Mouse (Mus musculus) embryonic facial prominence, embryonic 11.5 days (tissue): Measurements from ENCODE around the gene Lfng. TPM values are rescaled to one million over a fixed set of nuclear protein-coding genes. Genes with fewer than 3 reads are reported as not detected.

Source experiments
- ATAC-seq: fragments of 200-750 bp; cut with Nextera tagmentation; replicated peaks from 2 replicates; pipeline ENCODE4 v1.8.0; 2017; ENCODE audit warnings: low read depth; ENCODE audit not compliant: insufficient number of reproducible peaks, low FRiP score, low TSS enrichment
- DNase-seq: peaks from one replicate; pipeline ENCODE4 v3.0.0-alpha.2; 2015; ENCODE audit warnings: low spot score
- H3K27ac ChIP-seq: fragments of 300-500 bp; sonication (generic); replicated peaks from 2 replicates; pipeline ENCODE4 v1.5.1; 2014; ENCODE audit warnings: mild to moderate bottlenecking, low read depth, low read length, control low read depth
- H3K27me3 ChIP-seq: fragments of 300-500 bp; sonication (generic); 2 replicates; pipeline ENCODE4 v1.6.1; 2014; ENCODE audit warnings: mild to moderate bottlenecking, low read length, moderate library complexity, mixed read lengths; ENCODE audit not compliant: control insufficient read depth, insufficient read depth
- H3K36me3 ChIP-seq: fragments of 300-500 bp; sonication (generic); replicated peaks from 2 replicates; pipeline ENCODE4 v1.6.1; 2014; ENCODE audit warnings: low read depth, mild to moderate bottlenecking, low read length, moderate library complexity, mixed read lengths; ENCODE audit not compliant: control insufficient read depth, insufficient read depth
- H3K4me1 ChIP-seq: fragments of 300-500 bp; sonication (generic); 2 replicates; pipeline ENCODE4 v1.6.1; 2014; ENCODE audit warnings: low read length, mixed read lengths; ENCODE audit not compliant: control insufficient read depth, insufficient read depth
- H3K4me2 ChIP-seq: fragments of 300-500 bp; sonication (generic); 2 replicates; pipeline ENCODE4 v1.6.1; 2014; ENCODE audit warnings: low read depth, mild to moderate bottlenecking, control low read depth, low read length, moderate library complexity
- H3K4me3 ChIP-seq: fragments of 300-500 bp; sonication (generic); 2 replicates; pipeline ENCODE4 v1.5.1; 2014; ENCODE audit warnings: low read depth, low read length, control low read depth
- H3K9ac ChIP-seq: fragments of 300-500 bp; sonication (generic); replicated peaks from 2 replicates; pipeline ENCODE4 v1.6.1; 2014; ENCODE audit warnings: mild to moderate bottlenecking, control low read depth, low read length
- H3K9me3 ChIP-seq: fragments of 300-500 bp; sonication (generic); replicated peaks from 2 replicates; pipeline ENCODE4 v1.6.1; 2016; ENCODE audit warnings: mild to moderate bottlenecking, low read length, inconsistent platforms, mixed read lengths; ENCODE audit not compliant: control insufficient read depth
- WGBS: fragments of 180-500 bp; shearing (Covaris S2); extraction: QIAGEN DNeasy Blood & Tissue Kit; methylation state at CpG from one replicate; pipeline ENCODE4 v1.1.7; 2014; 5-methylcytosine and 5-hydroxymethylcytosine counted together
- polyA plus RNA-seq: library from polyadenylated mRNA; unstranded; fragments of >200 nt; fragmentation: Nextera tagmentation; extraction: Ambion mirVana; gene quantifications from 2 replicates; pipeline ENCODE4 v1.2.1, GENCODE M21; 2014

The Lfng gene
- polyA plus RNA-seq, 1 experiment from 2014 or later = 13.3 TPM

DNA sequence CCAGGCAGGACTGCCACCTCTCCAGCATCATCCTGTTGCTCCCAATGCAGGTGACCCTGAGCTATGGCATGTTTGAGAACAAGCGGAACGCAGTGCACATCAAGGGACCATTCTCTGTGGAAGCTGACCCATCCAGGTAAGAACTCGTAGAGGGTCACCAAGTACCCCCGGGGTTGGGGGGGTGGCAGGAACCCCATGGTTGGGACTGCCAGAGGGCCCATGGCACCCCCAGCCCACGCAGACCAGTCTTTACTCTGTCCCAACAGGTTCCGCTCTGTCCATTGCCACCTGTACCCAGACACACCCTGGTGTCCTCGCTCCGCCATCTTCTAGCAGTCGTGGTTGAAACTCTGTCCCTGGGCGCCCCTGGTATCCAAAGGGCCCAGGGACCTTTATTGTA is 7.0 kb downstream of the Lfng start:
- Histone ChIP-seq H3K4me2 (no peak overlapping the region), H3K4me3 (no peak overlapping the region), H3K36me3 (no peaks in the 10 kb centered on the region), H3K27ac (no peak overlapping the region), H3K27me3 (peaks cover 31% of the 10 kb centered on the region), H3K9me3 (no peaks in the 10 kb centered on the region), H3K9ac (no peak overlapping the region), H3K4me1 (peaks cover 11% of the 10 kb centered on the region)
- ATAC-seq = no peak
- WGBS = 94% methylated on average over 10 of the region's 10 CpGs
- DNase-seq = no peak

DNA sequence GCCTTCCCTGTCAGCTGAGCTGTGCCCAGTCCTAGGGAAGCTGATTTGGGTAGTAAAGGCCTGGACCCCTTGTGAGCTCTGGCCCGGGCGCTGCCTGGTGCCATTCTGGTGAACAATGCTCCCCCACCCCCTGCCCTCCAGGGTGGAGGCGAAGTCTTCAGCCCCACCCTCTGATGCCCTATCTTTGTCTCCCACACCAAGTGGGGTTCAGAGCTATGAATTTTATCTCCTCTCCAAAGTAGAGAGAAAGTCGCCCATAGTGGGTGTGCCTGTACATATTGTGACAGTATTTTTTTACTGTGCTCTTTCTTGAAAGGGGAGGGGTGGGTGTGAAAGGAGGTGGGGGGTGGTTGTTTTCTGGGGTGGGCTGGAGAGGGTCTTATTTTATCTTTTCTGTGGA is 7.7 kb downstream of the Lfng start:
- Histone ChIP-seq H3K27me3 (peaks cover 24% of the 10 kb centered on the region), H3K27ac (no peak overlapping the region), H3K36me3 (no peaks in the 10 kb centered on the region), H3K4me1 (peaks cover 11% of the 10 kb centered on the region), H3K9me3 (no peaks in the 10 kb centered on the region), H3K4me3 (no peak overlapping the region), H3K9ac (no peak overlapping the region), H3K4me2 (no peak overlapping the region)
- WGBS = 84% methylated on average over 4 of the region's 4 CpGs
- no peak for ATAC-seq
- no peak for DNase-seq

DNA sequence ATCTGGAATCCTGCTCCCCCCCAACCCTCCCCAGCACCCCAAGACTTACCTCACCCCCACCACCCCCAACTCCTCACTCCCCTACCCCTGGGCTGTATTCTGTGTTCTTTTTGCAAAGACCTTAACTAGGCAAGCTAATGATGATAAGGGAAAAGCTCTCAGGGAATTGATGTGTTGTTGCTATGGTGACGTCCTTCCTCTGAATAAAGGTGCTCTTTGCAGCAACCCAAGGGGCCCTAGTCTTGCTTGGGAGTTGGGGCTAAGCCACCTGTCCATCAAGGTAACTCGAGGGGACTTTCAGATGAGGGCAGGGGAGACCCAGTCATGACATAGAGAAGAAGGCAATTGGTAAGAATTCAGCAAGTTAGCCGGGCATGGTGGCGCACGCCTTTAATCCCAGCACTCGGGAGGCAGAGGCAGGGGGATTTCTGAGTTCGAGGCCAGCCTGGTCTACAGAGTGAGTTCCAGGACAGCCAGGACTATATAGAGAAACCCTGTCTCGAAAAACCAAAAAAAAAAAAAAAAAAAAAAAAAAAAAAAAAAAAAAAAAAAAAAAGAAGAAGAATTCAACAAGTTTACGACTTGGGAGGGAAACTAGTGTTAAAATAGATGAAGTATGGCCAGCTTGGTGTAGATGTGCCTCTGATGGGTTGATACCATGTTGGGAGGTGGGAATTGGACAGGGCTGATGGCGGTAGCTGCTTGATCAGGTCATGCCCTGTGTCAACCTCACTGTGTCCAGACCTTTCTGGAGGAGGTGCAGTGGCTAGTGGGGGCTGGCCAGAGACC is 8.4 kb downstream of the Lfng start:
- Histone ChIP-seq H3K4me1 (peaks cover 7% of the 10 kb centered on the region), H3K9ac (no peak overlapping the region), H3K4me3 (no peak overlapping the region), H3K4me2 (no peak overlapping the region), H3K36me3 (no peaks in the 10 kb centered on the region), H3K27ac (no peak overlapping the region), H3K27me3 (peaks cover 17% of the 10 kb centered on the region), H3K9me3 (no peaks in the 10 kb centered on the region)
- 84% methylated on average over 9 of the region's 10 CpGs for WGBS
- ATAC-seq (no peak), DNase-seq (no peak)

GRCm38 (mm10) chr5:140616110-140616503 is 9.0 kb downstream of the Lfng start:
- no peaks in the 10 kb centered on the region for H3K9me3 ChIP-seq
- H3K4me2 ChIP-seq = no peak overlapping the region
- H3K27me3 ChIP-seq = peaks cover 12% of the 10 kb centered on the region
- no peak overlapping the region for H3K9ac ChIP-seq
- no peak overlapping the region for H3K4me3 ChIP-seq
- DNase-seq (no peak), ATAC-seq (no peak)
- no peaks in the 10 kb centered on the region for H3K36me3 ChIP-seq
- no peak overlapping the region for H3K27ac ChIP-seq
- H3K4me1 ChIP-seq = peaks cover 4% of the 10 kb centered on the region
- WGBS = 83% methylated on average over 6 of the region's 6 CpGs

- Histone ChIP-seq H3K9me3 (no peaks in the 10 kb centered on the region), H3K9ac (no peak overlapping the region), H3K27ac (no peak overlapping the region), H3K4me3 (no peak overlapping the region), H3K36me3 (0 out of 2 replicates have a peak, but pooled peaks cover 1% of the 10 kb centered on the region), H3K4me1 (no peaks in the 10 kb centered on the region), H3K4me2 (no peak overlapping the region), H3K27me3 (peaks cover 6% of the 10 kb centered on the region)
- no peak for ATAC-seq
- DNase-seq = no peak
- 65% methylated on average over 9 of the region's 9 CpGs for WGBS
These were observed 9.6 kb downstream of the Lfng start for GRCm38 (mm10) chr5:140616691-140617090.

DNA sequence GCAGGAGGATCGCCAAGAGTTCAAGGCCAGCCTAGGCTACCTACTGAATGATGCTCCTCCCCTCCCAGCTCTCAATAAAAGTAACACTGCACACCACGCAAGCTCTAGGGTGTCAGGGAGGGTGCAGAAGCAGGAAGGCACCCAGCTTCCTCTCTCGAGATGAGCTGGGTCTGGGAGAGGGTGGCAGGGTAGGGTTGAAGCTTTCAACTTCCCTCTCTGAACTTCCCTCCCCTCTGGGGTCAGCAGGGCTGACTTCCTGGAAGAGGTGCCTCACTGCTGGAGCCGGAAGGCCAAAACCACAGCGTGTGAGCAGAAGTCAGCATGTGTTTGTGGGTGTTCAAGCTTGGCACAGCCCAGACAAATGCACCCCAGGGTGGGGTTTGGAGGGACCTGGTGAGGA is 10.6 kb downstream of the Lfng start:
- Histone ChIP-seq H3K36me3 (peaks cover 9% of the 10 kb centered on the region), H3K4me3 (no peak overlapping the region), H3K27me3 (no peaks in the 10 kb centered on the region; the same call in 1 of the 2 replicates), H3K4me2 (no peak overlapping the region), H3K9ac (no peak overlapping the region), H3K4me1 (no peaks in the 10 kb centered on the region), H3K9me3 (no peaks in the 10 kb centered on the region), H3K27ac (no peak overlapping the region)
- WGBS = 83% methylated on average over 5 of the region's 5 CpGs
- no peak for DNase-seq
- ATAC-seq = no peak

DNA sequence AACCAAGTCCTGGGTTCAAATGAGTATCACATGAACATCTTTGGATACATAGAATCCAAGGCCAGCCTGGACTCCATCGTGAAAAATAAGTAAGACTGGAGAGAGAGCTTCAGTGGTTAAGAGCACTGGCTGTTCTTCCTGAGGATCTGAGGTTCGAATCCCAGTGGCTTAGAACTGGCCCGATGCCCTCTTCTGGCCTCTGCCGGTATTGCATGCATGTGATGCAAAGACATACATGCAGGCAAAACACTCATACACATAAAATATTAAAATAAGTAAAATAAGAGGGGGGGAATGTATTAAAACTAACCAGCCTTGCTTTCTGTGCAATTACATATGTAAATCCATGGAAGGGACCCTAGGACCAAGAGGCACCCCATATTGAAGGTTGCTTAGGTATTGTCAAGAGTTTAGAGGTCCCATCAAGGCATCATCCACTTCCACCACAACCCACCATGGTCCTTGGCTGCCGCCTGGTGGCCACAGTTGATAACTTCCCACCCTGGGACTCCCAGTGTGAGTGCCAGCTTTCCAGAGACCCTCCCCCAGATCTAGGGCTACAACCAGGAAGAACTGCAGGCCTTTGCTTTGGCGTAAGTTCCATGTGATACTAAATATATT is 12.1 kb downstream of the Lfng start:
- Histone ChIP-seq H3K27ac (no peak overlapping the region), H3K4me2 (no peak overlapping the region), H3K27me3 (no peaks in the 10 kb centered on the region), H3K9ac (no peak overlapping the region), H3K4me1 (no peaks in the 10 kb centered on the region), H3K4me3 (no peak overlapping the region), H3K9me3 (no peaks in the 10 kb centered on the region), H3K36me3 (peaks cover 16% of the 10 kb centered on the region)
- WGBS = 19% methylated on average over 6 of the region's 6 CpGs
- DNase-seq = peak; percentile 90
- ATAC-seq = 0 out of 2 replicates have a peak, but pooled peaks have one; percentile 19
